Mouse (Mus musculus): ENCODE measurements around the gene Tbxas1.

- no peak for TF ChIP-seq POLR2A (IDR thresholded peaks at IDR 0.05; ENCODE audit: borderline replicate concordance, insufficient read depth, low read length)
- TF ChIP-seq CTCF (IDR thresholded peaks at IDR 0.05; ENCODE audit: borderline replicate concordance, insufficient read depth, low read depth, low read length): no peak
Observed at GRCm38 (mm10) chr6:39019219-39019618, 144.0 kb downstream of the Tbxas1 start.

Measured in cerebellum, adult 2 months (tissue).